Mouse (Mus musculus) liver, adult 2 months (tissue): ENCODE measurements around the gene Mlst8. TPM values are rescaled to one million over a fixed set of nuclear protein-coding genes. Genes with fewer than 3 reads are reported as not detected.
A peak's percentile ranks its signal among the peaks of the same experiment; 100 is the strongest.

ENCODE experiments used
- DNase-seq: peaks from one replicate; pipeline ENCODE4 v3.0.0-alpha.2; 2011; ENCODE audit warnings: low read depth, low spot score; ENCODE audit errors: extremely low read depth
- H3K27ac ChIP-seq: fragments of 200-500 bp; replicated peaks from 2 replicates; pipeline ENCODE4 v1.5.1; 2012; ENCODE audit warnings: low read depth, mild to moderate bottlenecking, control low read depth, inconsistent platforms, low read length; ENCODE audit not compliant: insufficient read depth
- H3K27me3 ChIP-seq: fragments of 200-500 bp; 2 replicates; pipeline ENCODE4 v1.6.1; 2012; ENCODE audit warnings: mild to moderate bottlenecking, moderate library complexity, low read length, inconsistent platforms; ENCODE audit not compliant: control insufficient read depth, insufficient read depth
- H3K36me3 ChIP-seq: fragments of 200-500 bp; 2 replicates; pipeline ENCODE4 v1.6.1; 2012; ENCODE audit warnings: low read length, inconsistent platforms; ENCODE audit not compliant: control insufficient read depth, insufficient read depth
- H3K4me1 ChIP-seq: fragments of 200-500 bp; 2 replicates; pipeline ENCODE4 v1.6.1; 2011; ENCODE audit warnings: low read length; ENCODE audit not compliant: control insufficient read depth, insufficient read depth
- H3K4me3 ChIP-seq: fragments of 200-500 bp; 2 replicates; pipeline ENCODE4 v1.5.1; 2011; ENCODE audit warnings: low read depth, mild to moderate bottlenecking, control low read depth, low read length, moderate library complexity; ENCODE audit not compliant: insufficient read depth
- H3K79me2 ChIP-seq: fragments of 200-500 bp; 2 replicates; pipeline ENCODE4 v1.6.1; 2012; ENCODE audit warnings: inconsistent platforms, mild to moderate bottlenecking, low read length, moderate library complexity; ENCODE audit not compliant: control insufficient read depth, insufficient read depth
- H3K9ac ChIP-seq: fragments of 200-500 bp; 2 replicates; pipeline ENCODE4 v1.6.1; 2012; ENCODE audit warnings: low read depth, mild to moderate bottlenecking, control low read depth, inconsistent platforms, low read length
- CTCF ChIP-seq: fragments of 200-500 bp; IDR thresholded peaks from 2 replicates; pipeline ENCODE4 v1.5.1; 2011; ENCODE audit warnings: low read depth, low read length, control low read depth
- POLR2A ChIP-seq: fragments of 200-500 bp; IDR thresholded peaks from 2 replicates; pipeline ENCODE4 v1.6.1; 2011; ENCODE audit warnings: low read length, control low read depth; ENCODE audit not compliant: insufficient read depth; ENCODE audit errors: extremely low read depth
- WGBS: fragments of 180-500 bp; shearing (Covaris S2); methylation state at CpG from one replicate; pipeline ENCODE4 v1.1.7; 2018; 5-methylcytosine and 5-hydroxymethylcytosine counted together
- polyA plus RNA-seq: library from polyadenylated mRNA; depleted of rRNA; stranded (reverse); fragments of >200 nt; gene quantifications from 2 replicates; pipeline ENCODE4 v1.2.3, GENCODE M21; 2012; rRNA removed
- total RNA-seq: library from RNA; depleted of rRNA; stranded (reverse); fragments of >200 nt; gene quantifications from 2 replicates; pipeline ENCODE4 v1.2.3, GENCODE M21; 2014; rRNA removed

Mlst8 gene
- total RNA-seq: 3.5 and 3.9 TPM in 2 replicates
- 12.9 and 16.7 TPM in 2 replicates for polyA plus RNA-seq

GRCm38 (mm10) chr17:24478663-24479380 is at the start of gene Mlst8:
TSS of gene Mlst8 (minus strand) at chr17:24479078.
- Histone ChIP-seq H3K9ac (peak within 1 kb of the TSS; percentile 92), H3K4me3 (peak within 1 kb of the TSS; percentile 80)

GRCm38 (mm10) chr17:24528560-24528918 is 49.7 kb upstream of the Mlst8 start:
- Histone ChIP-seq H3K36me3 (no peaks in the 10 kb centered on the region), H3K4me3 (peak overlapping the region; percentile 53), H3K79me2 (peaks cover 25% of the 10 kb centered on the region; the same call in 1 of the 2 replicates), H3K4me1 (peaks cover 19% of the 10 kb centered on the region), H3K27me3 (no peaks in the 10 kb centered on the region), H3K9ac (peak overlapping the region; percentile 70), H3K27ac (peak overlapping the region; percentile 27)
- WGBS: under 1% methylated on average over 8 of the region's 8 CpGs
- no peak for TF ChIP-seq CTCF
- TF ChIP-seq POLR2A: no peak
- DNase-seq: no peak

More at GRCm38 (mm10) chr17:24478663-24479380, at the start of gene Mlst8:
- peak within 1 kb of the TSS; percentile 94 for H3K27ac ChIP-seq
- no peaks in the 10 kb centered on the region for H3K79me2 ChIP-seq
- no peaks in the 10 kb centered on the region for H3K27me3 ChIP-seq
- under 1% methylated on average over 48 of the region's 48 CpGs for WGBS
- peak; percentile 90 for TF ChIP-seq CTCF
- TF ChIP-seq POLR2A: peak; percentile 64
- H3K36me3 ChIP-seq: no peaks in the 10 kb centered on the region; the same call in 1 of the 2 replicates
- peaks cover 6% of the 10 kb centered on the region; the same call in 1 of the 2 replicates for H3K4me1 ChIP-seq
- DNase-seq: peak; percentile 83

- DNase-seq: peak; percentile 100
- H3K27ac ChIP-seq: peak within 1 kb of the TSS; percentile 27
- TF ChIP-seq CTCF (no peak), POLR2A (peak; percentile 77; the same call in 1 of the 2 replicates)
- H3K36me3 ChIP-seq: no peaks in the 10 kb centered on the region
- H3K79me2 ChIP-seq: peaks cover 29% of the 10 kb centered on the region; the same call in 1 of the 2 replicates
- H3K4me3 ChIP-seq: peak within 1 kb of the TSS; percentile 75
- no peaks in the 10 kb centered on the region for H3K27me3 ChIP-seq
- peaks cover 15% of the 10 kb centered on the region for H3K4me1 ChIP-seq
- peak within 1 kb of the TSS; percentile 79 for H3K9ac ChIP-seq
- under 1% methylated on average over 40 of the region's 40 CpGs for WGBS
Measured at GRCm38 (mm10) chr17:24527723-24528559, 49.1 kb upstream of the Mlst8 start, which contains the start of gene Traf7. TSS of gene Traf7 (minus strand) at chr17:24527938.

GRCm38 (mm10) chr17:24527315-24527714 is 48.4 kb upstream of the Mlst8 start:
- Histone ChIP-seq H3K4me3 (peak overlapping the region; percentile 75), H3K4me1 (peaks cover 15% of the 10 kb centered on the region), H3K9ac (peak overlapping the region; percentile 79), H3K27me3 (no peaks in the 10 kb centered on the region), H3K36me3 (no peaks in the 10 kb centered on the region), H3K79me2 (peaks cover 32% of the 10 kb centered on the region; the same call in 1 of the 2 replicates), H3K27ac (peak overlapping the region; percentile 18)
- no peak for DNase-seq
- 0% methylated on average over 19 of the region's 19 CpGs for WGBS
- no peak for TF ChIP-seq POLR2A
- TF ChIP-seq CTCF: no peak

GRCm38 (mm10) chr17:24524734-24525133 is 45.9 kb upstream of the Mlst8 start:
- DNase-seq: no peak
- Histone ChIP-seq H3K4me3 (no peak overlapping the region), H3K36me3 (no peaks in the 10 kb centered on the region), H3K27me3 (no peaks in the 10 kb centered on the region), H3K4me1 (peaks cover 14% of the 10 kb centered on the region), H3K79me2 (peaks cover 39% of the 10 kb centered on the region), H3K27ac (no peak overlapping the region), H3K9ac (no peak overlapping the region)
- WGBS: 74% methylated on average over 2 of the region's 2 CpGs
- TF ChIP-seq POLR2A: no peak
- TF ChIP-seq CTCF: no peak
